Mouse (Mus musculus) midbrain, embryonic 10.5 days (tissue): ENCODE data around the gene Prkce. TPM values are rescaled to one million over a fixed set of nuclear protein-coding genes. Genes with fewer than 3 reads are reported as not detected.

ENCODE experiments used
- DNase-seq: peaks from one replicate; pipeline ENCODE4 v3.0.0-alpha.2; 2017; ENCODE audit warnings: low spot score
- H3K27ac ChIP-seq: fragments of 300-500 bp; sonication (generic); replicated peaks from 2 replicates; pipeline ENCODE4 v1.5.1; 2016; ENCODE audit warnings: mild to moderate bottlenecking
- H3K27me3 ChIP-seq: fragments of 300-500 bp; sonication (generic); 2 replicates; pipeline ENCODE4 v1.6.1; 2016; ENCODE audit warnings: low read depth, mild to moderate bottlenecking; ENCODE audit not compliant: poor library complexity, severe bottlenecking
- H3K36me3 ChIP-seq: fragments of 300-500 bp; sonication (generic); 2 replicates; pipeline ENCODE4 v1.6.1; 2016; ENCODE audit warnings: mild to moderate bottlenecking, moderate library complexity
- H3K4me1 ChIP-seq: fragments of 300-500 bp; sonication (generic); 2 replicates; pipeline ENCODE4 v1.6.1; 2016
- H3K4me3 ChIP-seq: fragments of 300-500 bp; sonication (generic); 2 replicates; pipeline ENCODE4 v1.5.1; 2016; ENCODE audit warnings: mild to moderate bottlenecking, moderate library complexity
- H3K9me3 ChIP-seq: fragments of 300-500 bp; sonication (generic); replicated peaks from 2 replicates; pipeline ENCODE4 v1.6.1; 2016; ENCODE audit warnings: mild to moderate bottlenecking
- whole genome bisulfite sequencing: fragments of 180-500 bp; shearing (Covaris S2); methylation state at CpG from one replicate; pipeline ENCODE4 v1.1.7; 2016; 5-methylcytosine and 5-hydroxymethylcytosine counted together
- polyA plus RNA-seq: library from polyadenylated mRNA; unstranded; fragments of >200 nt; fragmentation: Nextera tagmentation; extraction: Ambion mirVana; gene quantifications from 2 replicates; pipeline ENCODE4 v1.2.1, GENCODE M21; 2016

Prkce gene
- polyA plus RNA-seq, 1 experiment from 2014 or later = 2.9 TPM

- 95% methylated on average over 12 of the region's 12 CpGs for WGBS
- H3K27ac ChIP-seq = no peak overlapping the region
- H3K4me1 ChIP-seq = no peaks in the 10 kb centered on the region
- H3K4me3 ChIP-seq = no peak overlapping the region
- no peaks in the 10 kb centered on the region for H3K36me3 ChIP-seq
- no peak for DNase-seq
- H3K9me3 ChIP-seq = no peaks in the 10 kb centered on the region
- H3K27me3 ChIP-seq = no peaks in the 10 kb centered on the region
Measured at GRCm38 (mm10) chr17:86648856-86649435, 481.4 kb downstream of the Prkce start.

- H3K4me1 ChIP-seq = no peaks in the 10 kb centered on the region
- no peaks in the 10 kb centered on the region for H3K9me3 ChIP-seq
- no peak overlapping the region for H3K27ac ChIP-seq
- H3K27me3 ChIP-seq = no peaks in the 10 kb centered on the region
- DNase-seq = no peak
- no peak overlapping the region for H3K4me3 ChIP-seq
- 92% methylated on average over 6 of the region's 6 CpGs for WGBS
- H3K36me3 ChIP-seq = no peaks in the 10 kb centered on the region
Measured at GRCm38 (mm10) chr17:86650241-86650640, 482.7 kb downstream of the Prkce start.

- no peak for DNase-seq
- H3K4me1 ChIP-seq = no peaks in the 10 kb centered on the region
- no peak overlapping the region for H3K27ac ChIP-seq
- H3K4me3 ChIP-seq = no peak overlapping the region
- H3K27me3 ChIP-seq = no peaks in the 10 kb centered on the region
- no peaks in the 10 kb centered on the region for H3K9me3 ChIP-seq
- no peaks in the 10 kb centered on the region for H3K36me3 ChIP-seq
- WGBS = 77% methylated on average over 4 of the region's 4 CpGs
Measured at GRCm38 (mm10) chr17:86651091-86651490, 483.5 kb downstream of the Prkce start.

GRCm38 (mm10) chr17:86652751-86653150, 485.2 kb downstream of the Prkce start:
- H3K36me3 ChIP-seq = no peaks in the 10 kb centered on the region
- no peaks in the 10 kb centered on the region for H3K4me1 ChIP-seq
- WGBS = 100% methylated on average over 1 of the region's 1 CpGs
- no peaks in the 10 kb centered on the region for H3K9me3 ChIP-seq
- H3K27ac ChIP-seq = no peak overlapping the region
- no peaks in the 10 kb centered on the region for H3K27me3 ChIP-seq
- no peak for DNase-seq
- H3K4me3 ChIP-seq = no peak overlapping the region

- Histone ChIP-seq H3K4me3 (no peak overlapping the region), H3K27ac (no peak overlapping the region), H3K27me3 (no peaks in the 10 kb centered on the region), H3K4me1 (no peaks in the 10 kb centered on the region), H3K36me3 (no peaks in the 10 kb centered on the region), H3K9me3 (no peaks in the 10 kb centered on the region)
- no peak for DNase-seq
- 86% methylated on average over 5 of the region's 5 CpGs for WGBS
Measured at GRCm38 (mm10) chr17:86656369-86656768, 488.8 kb downstream of the Prkce start.

GRCm38 (mm10) chr17:86662301-86662700, 494.7 kb downstream of the Prkce start:
- no peak overlapping the region for H3K4me3 ChIP-seq
- 42% methylated on average over 1 of the region's 1 CpGs for WGBS
- no peaks in the 10 kb centered on the region for H3K36me3 ChIP-seq
- H3K27ac ChIP-seq = no peak overlapping the region
- no peaks in the 10 kb centered on the region for H3K9me3 ChIP-seq
- no peak for DNase-seq
- H3K4me1 ChIP-seq = no peaks in the 10 kb centered on the region
- no peaks in the 10 kb centered on the region for H3K27me3 ChIP-seq

GRCm38 (mm10) chr17:86663471-86663870, 495.9 kb downstream of the Prkce start:
- WGBS = 84% methylated on average over 4 of the region's 4 CpGs
- Histone ChIP-seq H3K4me3 (no peak overlapping the region), H3K27ac (no peak overlapping the region)

GRCm38 (mm10) chr17:86667836-86668600, 500.4 kb downstream of the Prkce start:
- H3K4me3 ChIP-seq = no peak overlapping the region
- no peaks in the 10 kb centered on the region for H3K27me3 ChIP-seq
- WGBS = 80% methylated on average over 8 of the region's 8 CpGs
- no peak overlapping the region for H3K27ac ChIP-seq
- H3K36me3 ChIP-seq = no peaks in the 10 kb centered on the region
- 0 out of 2 replicates have a peak, but pooled peaks cover 4% of the 10 kb centered on the region for H3K4me1 ChIP-seq
- H3K9me3 ChIP-seq = no peaks in the 10 kb centered on the region
- no peak for DNase-seq

More at GRCm38 (mm10) chr17:86663471-86663870, 495.9 kb downstream of the Prkce start:
- DNase-seq = no peak
- H3K9me3 ChIP-seq = no peaks in the 10 kb centered on the region
- no peaks in the 10 kb centered on the region for H3K4me1 ChIP-seq
- no peaks in the 10 kb centered on the region for H3K36me3 ChIP-seq
- no peaks in the 10 kb centered on the region for H3K27me3 ChIP-seq

GRCm38 (mm10) chr17:86669641-86670373, 502.2 kb downstream of the Prkce start:
- H3K9me3 ChIP-seq = no peaks in the 10 kb centered on the region
- 92% methylated on average over 13 of the region's 13 CpGs for WGBS
- no peaks in the 10 kb centered on the region for H3K36me3 ChIP-seq
- H3K27me3 ChIP-seq = no peaks in the 10 kb centered on the region
- 0 out of 2 replicates have a peak, but pooled peaks cover 4% of the 10 kb centered on the region for H3K4me1 ChIP-seq
- no peak for DNase-seq
- H3K27ac ChIP-seq = no peak overlapping the region
- no peak overlapping the region for H3K4me3 ChIP-seq

- no peak overlapping the region for H3K27ac ChIP-seq
- no peak overlapping the region for H3K4me3 ChIP-seq
- no peaks in the 10 kb centered on the region for H3K36me3 ChIP-seq
- H3K9me3 ChIP-seq = no peaks in the 10 kb centered on the region
- DNase-seq = no peak
- 0 out of 2 replicates have a peak, but pooled peaks cover 4% of the 10 kb centered on the region for H3K4me1 ChIP-seq
- 62% methylated on average over 7 of the region's 7 CpGs for WGBS
- no peaks in the 10 kb centered on the region for H3K27me3 ChIP-seq
Measured at GRCm38 (mm10) chr17:86670731-86671130, 503.1 kb downstream of the Prkce start.

- Histone ChIP-seq H3K27ac (no peak overlapping the region), H3K4me3 (no peak overlapping the region), H3K4me1 (0 out of 2 replicates have a peak, but pooled peaks cover 4% of the 10 kb centered on the region), H3K36me3 (no peaks in the 10 kb centered on the region), H3K9me3 (no peaks in the 10 kb centered on the region), H3K27me3 (no peaks in the 10 kb centered on the region)
- no peak for DNase-seq
- 85% methylated on average over 2 of the region's 2 CpGs for WGBS
Measured at GRCm38 (mm10) chr17:86674971-86675370, 507.4 kb downstream of the Prkce start.

- Histone ChIP-seq H3K27ac (no peak overlapping the region), H3K4me1 (no peaks in the 10 kb centered on the region), H3K36me3 (no peaks in the 10 kb centered on the region), H3K4me3 (no peak overlapping the region), H3K27me3 (no peaks in the 10 kb centered on the region), H3K9me3 (no peaks in the 10 kb centered on the region)
- 89% methylated on average over 5 of the region's 5 CpGs for WGBS
- DNase-seq = no peak
Measured at GRCm38 (mm10) chr17:86676336-86676735, 508.8 kb downstream of the Prkce start.

- Histone ChIP-seq H3K36me3 (no peaks in the 10 kb centered on the region), H3K9me3 (no peaks in the 10 kb centered on the region), H3K27me3 (no peaks in the 10 kb centered on the region), H3K4me3 (no peak overlapping the region), H3K4me1 (no peaks in the 10 kb centered on the region), H3K27ac (no peak overlapping the region)
- WGBS = 74% methylated on average over 4 of the region's 4 CpGs
- no peak for DNase-seq
Measured at GRCm38 (mm10) chr17:86676909-86677308, 509.3 kb downstream of the Prkce start.
